Mouse (Mus musculus): ENCODE measurements at regions not wholly inside any gene's neighbourhood (a gene's known extent, or its start where the extent isn't known, plus 50 kb on each side); places are given as distances from the start of the nearest gene placed in this dataset.

DNA sequence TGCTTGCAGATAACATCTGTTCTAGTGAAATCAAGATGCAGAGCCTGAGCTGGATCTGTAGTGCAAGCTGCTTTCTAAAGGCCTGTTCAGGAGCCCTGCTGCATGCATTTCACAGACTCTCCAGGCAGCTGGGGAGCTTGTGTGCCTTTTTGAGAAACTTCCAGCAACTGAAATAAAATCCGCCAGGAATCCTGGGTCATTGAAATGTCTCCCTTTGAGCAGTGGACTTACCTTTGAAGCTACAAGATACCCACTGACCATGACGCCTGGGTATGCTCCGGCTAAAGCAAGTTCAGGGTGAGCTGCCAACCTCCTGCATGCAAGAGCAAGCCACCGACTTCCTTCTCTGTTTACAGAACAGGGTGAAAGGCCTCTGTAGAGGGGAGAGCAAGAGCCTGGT lies 278.7 kb downstream of the Cenpw start:
- no peak for TF ChIP-seq GATA1 (IDR thresholded peaks at IDR 0.05; ENCODE audit: low read length)

DNA sequence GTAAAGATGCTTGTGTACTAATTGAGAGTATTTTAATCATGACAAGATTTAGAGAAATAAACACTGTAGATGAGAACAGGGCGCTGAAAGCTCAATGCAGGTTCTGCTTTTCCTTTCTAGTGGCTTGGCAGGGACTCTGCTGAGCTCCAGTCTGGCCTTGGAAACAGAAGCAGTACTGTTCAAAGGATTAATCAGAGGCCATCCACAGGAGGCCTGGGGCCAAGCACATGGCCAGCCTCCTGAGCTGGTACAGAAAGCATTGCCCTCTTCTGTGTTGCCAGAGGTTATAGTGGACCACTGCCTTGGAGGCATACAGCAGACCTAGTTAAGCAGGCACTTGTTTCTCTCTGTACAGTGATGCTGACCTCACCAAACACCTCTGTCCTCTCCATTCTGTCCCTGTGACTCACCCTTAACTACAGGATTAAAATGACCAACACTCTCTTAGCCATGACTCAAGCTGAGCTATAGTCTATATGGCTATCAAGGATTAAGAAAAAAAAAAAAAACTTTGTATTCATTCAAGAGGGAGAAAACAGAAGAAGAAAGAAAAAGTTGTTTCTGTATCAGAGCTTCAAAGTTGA lies 302.5 kb downstream of the Cenpw start:
- TF ChIP-seq GATA1 (IDR thresholded peaks at IDR 0.05; ENCODE audit: low read length), result no peak

DNA sequence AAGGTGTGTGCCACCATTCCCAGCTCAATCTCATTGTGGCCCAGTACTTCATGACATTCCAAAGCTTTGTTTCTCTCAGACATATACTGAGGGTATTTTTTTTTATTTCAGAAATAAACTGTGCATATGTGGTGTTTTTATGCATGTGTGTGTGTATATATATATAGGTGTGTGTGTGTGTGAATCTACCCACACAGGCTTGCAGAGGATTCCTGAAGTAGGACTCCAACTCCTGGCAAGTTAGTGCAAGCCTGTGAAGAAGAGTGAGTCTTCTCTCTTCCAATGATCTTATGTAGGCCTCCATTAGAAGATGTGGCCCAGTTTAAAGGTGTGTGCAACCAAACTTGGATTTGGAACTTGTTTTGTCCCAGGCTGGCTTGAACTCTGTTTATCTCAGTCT lies 328.9 kb upstream of the Rspo3 start:
- TF ChIP-seq GATA1 (IDR thresholded peaks at IDR 0.05; ENCODE audit: low read length), result no peak

- TF ChIP-seq GATA1 (IDR thresholded peaks at IDR 0.05; ENCODE audit: low read length), result no peak
Measured at GRCm38 (mm10) chr10:29855749-29856313, 320.2 kb upstream of the Rspo3 start.

- TF ChIP-seq GATA1 (IDR thresholded peaks at IDR 0.05; ENCODE audit: low read length), result no peak
Measured at GRCm38 (mm10) chr10:29852516-29852915, 316.8 kb upstream of the Rspo3 start.

GRCm38 (mm10) chr10:29824939-29825658 lies 289.4 kb upstream of the Rspo3 start:
- no peak for TF ChIP-seq GATA1 (IDR thresholded peaks at IDR 0.05; ENCODE audit: low read length)

GRCm38 (mm10) chr10:29824413-29824812 lies 288.7 kb upstream of the Rspo3 start:
- TF ChIP-seq GATA1 (IDR thresholded peaks at IDR 0.05; ENCODE audit: low read length), result no peak

- TF ChIP-seq GATA1 (IDR thresholded peaks at IDR 0.05; ENCODE audit: low read length), result no peak
Measured at GRCm38 (mm10) chr10:29823177-29823576, 287.5 kb upstream of the Rspo3 start.

DNA sequence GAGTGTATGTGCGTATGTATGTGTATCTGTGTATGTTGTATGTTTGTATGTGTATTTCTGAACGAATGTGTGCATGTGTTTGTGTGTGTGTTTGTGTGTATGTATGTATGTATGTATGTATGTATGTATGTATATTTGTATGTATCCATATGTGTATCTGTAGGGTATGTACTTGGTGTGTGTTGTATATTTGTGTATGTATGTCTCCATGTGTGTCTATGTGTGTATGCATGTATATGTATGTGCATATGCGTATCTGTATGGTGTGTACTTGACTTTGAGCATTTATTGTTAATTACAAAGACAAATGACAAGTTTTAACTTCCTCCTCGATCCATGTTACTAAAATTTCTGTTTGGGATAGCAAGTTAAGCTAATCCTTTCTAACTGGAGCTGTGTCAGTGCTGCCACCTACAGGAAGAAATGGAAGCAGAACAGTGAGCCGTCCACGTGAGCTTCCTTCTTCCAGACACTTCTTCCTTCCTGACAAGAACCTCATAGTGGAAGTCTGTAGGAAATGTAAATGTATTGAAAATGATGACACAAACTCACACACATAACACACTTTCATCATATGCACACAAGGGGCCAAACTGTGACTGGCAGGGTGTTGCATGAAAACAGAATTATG lies 268.4 kb upstream of the Rspo3 start:
- no peak for TF ChIP-seq GATA1 (IDR thresholded peaks at IDR 0.05; ENCODE audit: low read length)

GRCm38 (mm10) chr10:29802637-29803036 lies 267.0 kb upstream of the Rspo3 start:
- peak; percentile 60 for TF ChIP-seq GATA1 (IDR thresholded peaks at IDR 0.05; ENCODE audit: low read length)

- no peak for TF ChIP-seq GATA1 (IDR thresholded peaks at IDR 0.05; ENCODE audit: low read length)
Measured at GRCm38 (mm10) chr10:29794663-29795062, 259.0 kb upstream of the Rspo3 start.

- TF ChIP-seq GATA1 (IDR thresholded peaks at IDR 0.05; ENCODE audit: low read length), result no peak
Measured at GRCm38 (mm10) chr10:29786220-29786810, 250.6 kb upstream of the Rspo3 start.

GRCm38 (mm10) chr10:29736677-29737076 lies 201.0 kb upstream of the Rspo3 start:
- TF ChIP-seq GATA1 (IDR thresholded peaks at IDR 0.05; ENCODE audit: low read length), result no peak

DNA sequence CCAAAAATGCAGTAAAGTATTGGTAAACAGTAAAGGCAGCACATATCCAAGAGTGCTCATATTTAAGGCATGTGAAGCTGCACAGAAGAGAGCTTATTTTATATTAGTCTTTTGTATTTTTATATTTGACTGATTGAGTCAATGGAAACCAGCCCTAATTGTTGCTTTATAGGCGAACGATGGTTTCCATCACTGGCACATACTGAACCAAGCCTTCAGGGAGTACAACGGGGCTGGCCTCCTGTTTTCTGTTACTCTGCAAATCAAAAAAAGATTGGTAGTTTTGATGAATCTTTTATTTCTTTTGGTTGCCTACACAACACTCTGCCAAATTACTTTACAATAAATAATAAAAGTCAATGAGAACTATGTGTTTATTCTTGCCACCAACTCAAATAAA lies 189.7 kb upstream of the Rspo3 start:
- no peak for TF ChIP-seq GATA1 (IDR thresholded peaks at IDR 0.05; ENCODE audit: low read length)

GRCm38 (mm10) chr10:29710967-29711366 lies 175.3 kb upstream of the Rspo3 start:
- no peak for TF ChIP-seq GATA1 (IDR thresholded peaks at IDR 0.05; ENCODE audit: low read length)

DNA sequence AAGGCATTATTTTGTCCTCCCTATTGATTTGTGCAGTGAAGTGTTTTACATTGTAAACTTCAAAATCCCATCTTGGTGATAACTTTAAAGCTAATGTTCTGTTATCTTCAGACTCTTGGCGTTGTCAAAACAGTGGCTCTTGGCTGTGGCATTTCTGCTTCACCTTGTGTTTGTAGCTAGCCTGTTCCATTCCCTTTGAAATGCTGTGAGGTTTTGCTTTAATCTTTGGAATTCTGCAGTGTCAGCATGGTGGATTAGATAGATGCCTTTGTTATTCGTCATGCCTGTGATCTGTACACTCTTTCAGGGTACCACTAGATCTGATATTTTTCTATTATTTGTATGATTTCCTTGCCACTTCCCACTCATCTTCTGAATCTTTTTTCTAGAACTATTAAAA lies 173.0 kb upstream of the Rspo3 start:
- TF ChIP-seq GATA1 (IDR thresholded peaks at IDR 0.05; ENCODE audit: low read length), result no peak

Measured in G1E-ER4 (cell line).